Mouse (Mus musculus) monocyte, adult 5-6 weeks (primary cell): ENCODE results near the gene Fam122a. TPM values are rescaled to one million over a fixed set of nuclear protein-coding genes. Genes with fewer than 3 reads are reported as not detected.

Source experiments
- ATAC-seq: fragments of 153-309, 156-312 bp; replicated peaks from 2 replicates; pipeline ENCODE4 v1.8.0; 2017; ENCODE audit warnings: mild to moderate bottlenecking; ENCODE audit not compliant: low TSS enrichment, insufficient number of reproducible peaks, severe bottlenecking, poor library complexity, low FRiP score
- total RNA-seq: library from RNA; stranded (forward); fragments of 200-1000, 200-491, 200-594 nt; gene quantifications from 3 replicates; pipeline ENCODE4 v1.2.3, GENCODE M21; 2017

Gene Fam122a
- total RNA-seq, 1 experiment from 2014 or later, result 4.5 TPM

- ATAC-seq, result no peak
These were observed 22.1 kb upstream of the Fam122a start for GRCm38 (mm10) chr19:24499291-24499690.

GRCm38 (mm10) chr19:24493887-24494286, 16.7 kb upstream of the Fam122a start:
- no peak for ATAC-seq

GRCm38 (mm10) chr19:24491824-24492223, 14.7 kb upstream of the Fam122a start:
- no peak for ATAC-seq

GRCm38 (mm10) chr19:24490275-24490674, 13.1 kb upstream of the Fam122a start:
- ATAC-seq, result no peak

GRCm38 (mm10) chr19:24486433-24487296, 9.5 kb upstream of the Fam122a start:
- ATAC-seq, result no peak

GRCm38 (mm10) chr19:24484612-24485194, 7.5 kb upstream of the Fam122a start:
- ATAC-seq, result no peak

GRCm38 (mm10) chr19:24480916-24481315, 3.8 kb upstream of the Fam122a start:
- ATAC-seq, result no peak

- no peak for ATAC-seq
These were observed 695 bp downstream of the Fam122a start for GRCm38 (mm10) chr19:24476461-24476860.

- ATAC-seq, result no peak
These were observed 1.9 kb downstream of the Fam122a start for GRCm38 (mm10) chr19:24475281-24475680.

- ATAC-seq, result no peak
These were observed 4.6 kb downstream of the Fam122a start for GRCm38 (mm10) chr19:24472512-24472911.

GRCm38 (mm10) chr19:24471538-24471937, 5.6 kb downstream of the Fam122a start:
- no peak for ATAC-seq

- no peak for ATAC-seq
These were observed 7.9 kb downstream of the Fam122a start for GRCm38 (mm10) chr19:24469216-24469615.

- ATAC-seq, result no peak
These were observed 8.5 kb downstream of the Fam122a start for GRCm38 (mm10) chr19:24468616-24469015.

GRCm38 (mm10) chr19:24463011-24463410, 14.1 kb downstream of the Fam122a start:
- no peak for ATAC-seq

GRCm38 (mm10) chr19:24456591-24457231, 20.4 kb downstream of the Fam122a start:
- ATAC-seq, result no peak

GRCm38 (mm10) chr19:24455249-24455960, 21.8 kb downstream of the Fam122a start:
- ATAC-seq, result no peak

- ATAC-seq, result no peak
These were observed 22.7 kb downstream of the Fam122a start for GRCm38 (mm10) chr19:24454451-24454850.

- no peak for ATAC-seq
These were observed 23.8 kb downstream of the Fam122a start for GRCm38 (mm10) chr19:24453379-24453778.

- ATAC-seq, result no peak
These were observed 24.7 kb downstream of the Fam122a start for GRCm38 (mm10) chr19:24452441-24452898.
